Mouse (Mus musculus): Measurements from ENCODE around the gene Obsl1.
A peak's percentile ranks its signal among the peaks of the same experiment; 100 is the strongest.

The Obsl1 gene

DNA sequence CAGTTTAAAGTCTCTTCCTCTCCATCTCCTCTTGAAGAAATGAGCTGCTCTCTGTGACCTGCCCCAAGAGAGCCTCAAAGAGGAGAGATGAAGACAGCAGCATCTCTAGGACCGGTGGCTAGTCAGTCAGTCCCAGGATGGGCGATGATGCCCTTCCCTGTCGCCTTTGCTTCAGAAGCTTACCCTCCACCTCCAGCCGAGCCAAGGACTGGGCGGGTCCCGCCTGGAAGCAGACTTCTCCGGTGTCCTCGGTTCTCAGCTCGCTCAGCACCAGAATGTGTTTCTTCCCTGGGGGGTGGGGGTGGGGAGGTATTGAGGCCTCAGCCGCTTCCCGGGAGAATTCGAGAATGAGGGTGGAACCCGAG lies 19.2 kb downstream of the Obsl1 start:
- no peak for DNase-seq (ENCODE audit: low spot score)

DNA sequence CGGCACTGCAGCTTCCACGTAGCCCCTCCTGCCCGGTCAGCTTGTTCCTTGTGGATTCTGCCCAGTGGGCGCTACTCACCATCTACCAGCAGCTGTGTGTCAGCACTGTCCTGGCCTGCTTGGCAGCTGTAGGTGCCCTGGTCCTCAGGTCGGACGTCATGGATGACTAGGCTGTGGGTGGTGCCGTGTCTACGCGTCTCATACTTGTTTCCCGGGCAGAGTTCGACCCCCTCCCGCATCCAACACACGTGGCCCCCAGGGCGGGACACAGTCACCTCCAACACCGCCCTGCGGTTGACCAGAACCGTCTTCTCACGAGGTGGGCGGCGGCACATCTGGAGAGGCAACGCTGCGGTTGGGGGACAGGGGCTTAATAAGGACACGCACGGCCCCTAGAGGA lies 19.7 kb downstream of the Obsl1 start:
- DNase-seq (ENCODE audit: low spot score) = no peak

DNA sequence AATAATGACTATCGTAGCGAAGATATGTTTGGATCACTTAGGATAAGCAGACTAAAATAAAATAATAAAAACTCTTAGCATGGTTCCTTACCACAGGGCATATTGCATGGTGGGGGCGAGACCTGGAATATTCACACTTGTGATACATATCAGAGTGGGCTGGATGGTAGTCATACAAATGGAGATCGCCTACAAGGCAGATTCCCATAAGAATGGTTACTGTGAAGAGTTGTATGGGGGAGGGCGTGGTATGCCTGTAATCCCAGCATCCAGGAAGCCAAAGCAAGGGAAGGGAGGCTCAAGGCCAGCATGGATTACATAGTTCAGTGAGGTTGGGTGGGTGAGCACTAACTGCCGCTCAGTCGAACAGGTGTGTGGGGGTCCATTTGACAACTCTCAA lies 25.5 kb downstream of the Obsl1 start:
- no peak for DNase-seq (ENCODE audit: low spot score)

DNA sequence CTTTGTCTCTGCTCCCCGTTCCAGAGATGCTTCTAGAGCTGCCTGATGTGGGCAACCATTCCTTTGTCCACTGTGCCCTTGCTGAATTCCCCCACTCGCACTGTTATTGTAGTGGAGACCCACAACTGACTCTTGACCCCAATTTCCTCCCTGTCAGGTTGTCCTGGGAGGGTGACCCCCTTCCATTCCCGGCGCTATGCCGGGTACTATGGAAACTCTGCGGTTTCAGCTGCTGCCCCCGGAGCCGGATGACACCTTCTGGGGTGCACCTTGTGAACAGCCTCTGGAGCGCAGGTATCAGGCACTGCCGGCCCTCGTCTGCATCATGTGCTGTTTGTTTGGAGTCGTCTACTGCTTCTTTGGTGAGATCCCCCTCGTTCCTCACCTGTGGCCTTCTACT lies 26.2 kb downstream of the Obsl1 start:
- DNase-seq (ENCODE audit: low spot score) = no peak

DNA sequence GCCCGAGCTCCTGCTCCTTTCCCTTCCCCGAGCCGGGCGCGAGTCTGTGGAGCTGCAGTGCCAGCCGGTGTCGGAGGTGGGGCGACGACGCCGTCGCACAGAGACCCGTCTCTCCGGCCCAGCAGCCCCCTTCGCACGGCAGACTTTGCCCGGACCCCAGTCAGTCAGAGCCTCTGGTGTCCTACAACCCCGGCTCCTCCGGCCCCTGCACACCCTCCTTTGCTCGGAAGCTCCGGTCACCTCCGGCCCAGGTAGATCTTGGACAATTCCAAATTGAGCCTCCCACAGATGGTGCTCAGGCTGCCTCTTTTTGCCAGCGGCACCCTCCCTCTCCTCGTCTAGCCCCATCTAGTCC lies 26.6 kb downstream of the Obsl1 start:
- no peak for DNase-seq (ENCODE audit: low spot score)

DNA sequence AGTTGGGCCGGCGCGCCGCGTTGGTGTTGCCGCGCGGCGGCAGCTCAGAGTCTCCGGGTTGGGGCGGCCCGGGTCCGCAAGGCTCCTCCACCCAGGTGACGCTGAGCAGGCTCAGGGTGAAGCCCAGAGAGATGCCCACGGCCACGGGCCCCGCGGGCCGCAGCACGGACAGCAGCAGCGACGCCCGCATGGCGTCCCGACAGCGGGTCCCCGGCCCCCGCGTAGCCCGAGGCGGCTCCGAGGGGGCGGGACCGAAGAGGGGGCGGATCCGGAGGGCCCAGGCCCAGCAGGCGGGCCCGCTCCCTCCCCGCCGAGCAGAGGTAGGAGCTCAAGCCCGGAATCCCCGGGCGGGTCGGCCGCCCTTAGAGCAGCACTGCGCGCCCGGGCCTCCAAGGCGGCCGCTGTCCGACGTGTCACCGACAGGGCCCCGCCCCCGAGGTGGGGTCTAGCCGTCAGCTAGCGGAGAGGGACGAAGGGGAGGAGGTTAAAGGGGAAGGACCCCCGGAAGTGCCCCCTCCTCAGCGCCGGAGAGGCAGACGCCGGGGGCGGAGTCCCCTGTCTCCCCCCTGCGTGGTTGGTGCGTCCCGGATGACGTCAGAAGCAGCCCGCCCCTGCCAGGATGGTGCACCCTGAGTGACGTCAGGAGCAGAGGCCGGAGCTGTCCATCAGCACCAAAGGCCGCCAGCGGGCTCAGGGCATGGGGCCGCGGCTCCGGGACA lies 27.2 kb downstream of the Obsl1 start, which contains the start of the genes Chpf and Tmem198:
Chpf (minus strand) TSS at position 392 of the 719 bp plus-strand sequence.
Tmem198 (plus strand) TSS at position 617 of the 719 bp plus-strand sequence.
- peak; percentile 97 for DNase-seq (ENCODE audit: low spot score)

DNA sequence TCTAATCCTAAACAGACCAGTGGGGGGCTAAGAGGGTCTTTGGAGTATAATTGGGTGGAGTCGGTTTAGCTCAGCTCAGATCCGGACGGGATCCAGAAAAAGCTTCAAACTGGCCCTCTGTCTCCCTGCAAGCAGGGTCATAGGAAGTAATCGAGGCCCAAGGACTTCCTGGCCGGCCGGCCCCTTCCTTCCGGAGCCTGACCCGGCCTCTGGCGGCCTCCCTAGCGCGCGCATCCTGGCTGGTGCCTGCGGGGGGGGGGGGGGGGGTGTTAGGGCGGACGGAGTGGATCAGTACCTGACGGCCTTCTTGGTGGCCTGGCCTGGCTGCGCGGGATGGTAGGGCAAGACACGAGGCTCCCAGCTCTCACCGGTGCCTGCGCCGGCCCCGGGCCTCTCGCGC lies 27.8 kb downstream of the Obsl1 start:
- DNase-seq (ENCODE audit: low spot score) = no peak

DNA sequence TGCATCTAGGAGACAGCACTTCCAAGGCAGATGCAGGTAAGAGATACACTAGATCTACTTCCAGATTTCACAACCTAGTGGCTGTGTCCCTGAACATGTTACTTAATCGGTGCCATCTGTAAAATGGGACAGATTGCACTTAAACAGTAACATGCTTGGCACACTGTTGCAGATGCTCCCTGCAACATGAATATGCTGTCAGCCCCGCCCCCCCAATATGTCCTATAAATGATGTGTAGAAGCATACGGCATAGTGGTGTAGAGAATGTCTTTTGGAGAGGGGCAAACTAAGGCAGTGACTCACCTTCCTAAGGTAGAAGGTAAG lies 28.3 kb downstream of the Obsl1 start:
- no peak for DNase-seq (ENCODE audit: low spot score)

DNA sequence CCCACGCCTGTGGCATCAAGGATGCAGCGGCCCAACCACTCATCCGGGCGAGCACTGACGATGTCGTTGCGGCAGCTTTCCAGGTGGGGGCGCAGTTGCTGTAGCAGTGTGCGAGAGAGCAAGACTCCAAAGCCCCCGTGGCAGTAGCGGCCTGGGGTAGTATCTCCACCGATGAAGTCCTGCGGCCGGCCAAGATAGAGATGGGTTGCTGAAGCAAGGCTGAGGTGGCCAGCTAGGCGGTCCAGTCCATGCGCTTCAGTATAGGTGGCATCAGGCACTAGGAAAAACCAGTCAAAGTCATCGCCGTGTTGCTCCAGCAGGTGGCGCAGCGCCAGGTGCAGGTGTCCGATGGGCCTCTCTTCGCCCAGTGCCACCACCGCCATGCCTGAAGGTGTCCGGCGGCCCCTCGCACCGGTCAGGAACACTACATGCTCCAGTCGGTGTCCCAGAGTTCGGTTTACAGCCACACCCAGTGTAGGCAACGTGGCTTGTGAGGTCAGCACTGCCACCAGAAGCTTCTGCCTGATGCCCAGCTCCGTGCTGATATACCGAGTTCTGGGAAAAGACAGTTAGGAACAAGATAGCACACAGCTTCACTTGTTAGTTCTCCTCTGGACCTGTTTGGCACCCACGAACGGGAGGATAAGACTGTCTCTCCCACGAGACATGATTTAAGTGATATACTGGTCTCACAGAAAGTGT lies 28.8 kb downstream of the Obsl1 start:
- peak; percentile 76 for DNase-seq (ENCODE audit: low spot score)

DNA sequence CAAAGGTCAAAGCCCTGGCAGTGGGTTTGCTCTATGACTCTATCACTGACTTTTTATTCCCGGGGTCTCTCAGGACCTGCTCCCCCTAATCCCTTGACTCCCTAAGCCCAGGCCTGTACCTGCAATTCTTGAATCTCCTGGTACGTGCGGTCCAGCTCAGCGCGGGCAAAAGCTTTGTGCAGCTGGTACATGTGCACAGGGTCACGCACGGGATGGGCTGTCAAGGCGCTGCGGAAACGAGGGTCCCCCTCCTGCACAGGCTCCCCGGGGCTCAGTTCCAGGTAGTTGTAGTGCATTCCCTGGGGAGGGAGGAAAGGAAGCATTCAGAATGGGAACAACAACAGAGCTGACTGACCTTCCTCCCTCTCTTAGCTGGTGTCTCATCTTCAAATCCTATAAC lies 29.8 kb downstream of the Obsl1 start:
- no peak for DNase-seq (ENCODE audit: low spot score)

DNA sequence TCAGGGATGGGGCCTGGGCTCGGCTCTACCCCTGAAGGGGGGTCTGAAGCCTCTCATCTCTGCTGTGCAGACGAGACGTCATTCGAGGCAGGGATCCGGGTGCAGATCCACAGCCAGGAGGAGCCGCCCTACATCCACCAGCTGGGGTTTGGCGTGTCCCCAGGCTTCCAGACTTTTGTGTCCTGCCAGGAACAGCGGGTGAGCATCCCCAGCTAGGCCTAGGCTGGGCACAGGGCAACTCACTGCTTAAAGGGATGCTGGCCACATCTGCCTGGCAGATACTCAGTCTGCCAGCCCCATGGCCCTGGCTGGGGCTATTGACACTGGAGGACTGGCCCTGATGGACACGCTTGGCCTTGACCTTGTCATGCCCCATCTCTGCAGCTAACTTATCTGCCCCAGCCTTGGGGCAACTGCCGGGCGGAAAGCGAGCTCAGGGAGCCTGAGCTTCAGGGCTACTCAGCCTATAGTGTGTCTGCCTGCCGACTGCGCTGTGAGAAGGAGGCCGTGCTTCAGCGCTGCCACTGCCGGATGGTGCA lies 36.9 kb downstream of the Obsl1 start:
- no peak for DNase-seq (ENCODE audit: low spot score)

DNA sequence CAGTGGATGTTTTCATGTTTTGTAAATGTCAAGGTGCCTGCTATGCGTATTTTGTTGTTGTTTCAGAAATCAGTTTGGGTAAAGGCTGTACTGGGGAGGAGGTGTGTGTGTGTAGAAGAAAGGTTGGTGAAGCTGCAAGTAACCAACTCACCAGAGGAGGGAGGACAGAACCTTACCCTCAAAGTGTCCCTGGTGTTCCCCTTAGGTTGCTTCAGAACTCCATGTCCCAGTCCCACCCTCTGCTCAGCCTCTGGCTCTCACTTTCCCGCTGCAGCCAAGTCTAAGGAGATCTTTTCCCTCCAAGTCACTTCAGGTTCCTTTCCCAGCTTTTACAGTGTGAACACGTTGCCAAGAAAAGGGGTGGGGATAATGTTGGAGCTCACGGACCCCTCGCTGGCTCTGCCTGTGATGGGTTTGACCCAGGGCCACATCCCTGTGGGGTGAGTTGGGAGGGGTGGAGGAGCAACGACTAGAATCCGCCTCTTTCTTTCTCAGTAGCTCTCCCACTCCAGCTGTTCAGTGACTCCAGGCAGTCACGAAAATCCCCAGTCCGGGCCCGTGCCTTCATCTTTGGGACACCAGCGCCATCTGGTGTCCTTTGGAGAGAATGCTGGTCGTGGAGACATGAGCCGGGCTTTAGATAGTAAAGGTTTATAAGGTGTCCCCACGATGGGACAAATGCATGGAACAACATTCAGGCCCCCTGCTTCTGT lies 38.9 kb downstream of the Obsl1 start:
- DNase-seq (ENCODE audit: low spot score) = peak; percentile 79

DNA sequence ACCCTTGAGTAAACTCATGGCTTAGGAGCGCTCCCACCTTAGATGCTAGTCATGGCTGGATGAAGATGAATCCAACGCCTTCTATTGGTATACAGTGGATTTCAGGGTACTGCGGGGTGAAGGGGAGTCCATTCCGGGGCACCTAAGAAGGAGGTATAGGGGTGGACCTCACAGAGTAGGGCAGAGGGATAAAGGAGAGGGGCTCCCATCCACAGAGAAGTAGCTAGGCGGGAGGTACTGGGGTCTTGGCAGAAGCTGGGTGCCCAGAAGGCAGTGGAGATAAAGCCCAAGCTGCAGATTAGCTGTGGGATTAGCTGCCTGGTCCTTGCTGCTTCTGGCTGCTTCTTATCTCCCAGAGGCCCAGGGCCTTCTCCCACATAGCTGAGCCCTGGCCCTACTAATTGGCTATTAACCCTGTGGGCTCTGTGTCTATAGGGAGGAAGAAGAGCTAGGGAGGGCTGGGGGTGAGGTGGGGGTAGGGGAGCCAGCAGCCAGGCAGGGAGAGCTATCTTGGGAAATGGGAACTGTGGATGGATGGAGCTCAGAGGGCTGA lies 42.5 kb downstream of the Obsl1 start:
- DNase-seq (ENCODE audit: low spot score) = no peak

DNA sequence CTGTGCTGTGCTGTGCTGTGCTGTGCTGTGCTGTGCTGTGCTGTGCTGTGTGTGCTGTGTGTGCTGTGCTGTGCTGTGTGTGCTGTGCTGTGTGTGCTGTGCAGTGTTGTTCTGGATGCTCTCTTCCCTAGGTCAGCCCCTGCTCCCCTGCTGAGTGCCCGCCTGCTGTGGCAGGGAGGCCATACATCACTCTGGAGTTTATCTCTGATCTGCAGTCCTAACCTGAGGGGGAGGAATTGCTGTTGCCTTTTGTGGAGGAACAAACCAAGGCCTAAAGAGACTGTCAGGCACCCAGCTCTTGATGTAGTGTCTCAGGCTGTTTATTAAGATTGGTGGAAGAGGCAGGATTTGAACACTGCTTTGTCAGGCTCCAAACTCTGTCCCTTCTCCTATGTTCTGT lies 43.6 kb downstream of the Obsl1 start:
- DNase-seq (ENCODE audit: low spot score) = no peak

DNA sequence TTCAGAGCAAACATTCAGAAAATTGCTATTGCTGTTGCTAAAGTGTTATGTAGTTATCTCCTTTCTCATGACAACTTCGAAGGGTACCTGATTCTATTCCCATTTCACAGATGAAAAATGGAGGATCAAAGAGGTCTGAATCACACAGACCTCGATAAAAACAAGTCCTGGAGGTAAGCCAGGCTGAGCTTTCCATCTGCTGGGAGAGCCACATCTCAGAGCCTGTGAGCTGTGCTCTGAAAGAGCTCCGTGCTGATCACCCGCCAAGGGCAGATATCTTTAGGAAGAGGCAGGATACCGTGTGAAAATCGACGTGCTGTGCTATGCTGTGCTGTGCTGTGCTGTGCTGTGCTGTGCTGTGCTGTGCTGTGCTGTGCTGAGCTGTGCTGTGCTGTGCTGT lies 46.0 kb downstream of the Obsl1 start:
- no peak for DNase-seq (ENCODE audit: low spot score)

DNA sequence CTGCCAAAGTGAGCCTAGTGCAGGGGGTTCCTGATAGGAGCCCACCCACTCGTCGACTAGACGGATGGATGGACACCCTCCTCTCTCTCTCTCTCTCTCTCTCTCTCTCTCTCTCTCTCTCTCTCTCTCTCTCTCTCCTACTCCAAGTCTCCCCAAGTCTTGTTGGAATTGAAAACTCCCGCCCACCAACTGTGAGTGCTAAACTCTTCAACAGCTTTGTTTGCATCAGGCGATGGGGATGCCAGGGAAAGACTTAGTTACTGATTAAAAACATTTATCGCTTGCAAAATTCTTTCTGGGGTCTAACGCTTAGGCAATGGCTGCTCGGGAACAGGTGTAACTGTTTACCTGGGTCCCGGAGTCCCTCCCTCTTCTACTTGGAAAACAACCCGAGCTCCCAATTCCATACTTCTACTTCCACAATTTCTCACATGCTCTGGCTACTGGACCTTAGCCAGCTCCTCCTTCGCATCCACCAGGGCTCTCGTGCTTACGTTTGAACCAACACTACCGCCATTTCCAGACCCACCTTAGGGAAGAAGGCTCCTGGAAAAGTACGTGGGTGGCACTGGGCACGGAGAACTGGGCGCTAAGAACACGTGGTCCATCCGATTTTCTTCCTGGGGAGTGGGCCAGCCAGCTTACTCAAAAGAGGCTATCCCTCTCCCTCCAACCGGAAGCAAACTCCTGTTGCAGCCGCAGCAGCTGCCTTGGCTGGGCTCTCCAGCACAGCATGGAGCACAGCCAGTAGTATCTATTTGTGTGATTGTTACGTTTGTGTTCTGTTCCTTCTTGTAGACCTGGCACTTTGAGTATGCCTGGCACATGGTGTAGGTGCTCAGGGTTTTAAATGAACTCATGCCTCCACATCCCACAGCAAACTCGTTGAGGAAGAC lies 47.2 kb downstream of the Obsl1 start:
- no peak for DNase-seq (ENCODE audit: low spot score)

DNA sequence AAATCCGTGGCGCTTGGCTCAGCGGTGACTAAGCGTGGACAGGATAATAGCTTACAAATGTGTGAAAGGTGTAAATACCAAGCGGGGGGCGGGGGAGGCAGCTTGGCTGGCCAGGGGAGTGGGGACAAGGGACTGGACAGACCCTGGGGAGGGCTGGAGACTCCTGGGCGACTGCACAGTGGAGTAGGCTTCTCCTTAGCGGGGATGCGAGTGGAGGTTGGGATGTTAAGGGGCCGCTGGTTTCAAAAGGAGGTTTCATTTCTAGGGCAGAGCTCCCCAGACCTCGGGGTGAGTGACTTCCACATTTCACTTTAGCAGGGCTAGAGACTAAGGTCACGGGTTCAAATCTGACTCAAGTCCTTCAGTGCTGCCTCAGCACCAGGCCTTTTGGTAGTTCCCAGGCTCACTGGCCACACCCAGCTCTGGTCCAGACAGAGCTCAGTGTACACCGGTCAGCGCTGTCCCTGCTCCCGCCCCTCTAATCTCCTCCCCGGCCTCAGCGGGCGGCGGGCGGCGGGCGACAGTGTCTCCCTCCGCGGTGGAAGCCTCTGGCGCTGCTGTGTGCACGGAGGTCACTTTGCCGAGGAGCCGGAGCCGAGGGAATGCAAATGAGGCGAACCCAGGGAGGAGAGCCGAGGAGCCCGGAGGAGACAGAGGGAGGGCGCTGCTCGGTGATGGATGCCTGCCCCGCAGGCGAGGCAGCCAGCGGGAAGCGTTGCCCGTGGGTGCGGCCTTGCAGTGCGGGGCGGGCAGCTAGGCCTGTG lies 48.0 kb downstream of the Obsl1 start:
- DNase-seq (ENCODE audit: low spot score) = no peak

DNA sequence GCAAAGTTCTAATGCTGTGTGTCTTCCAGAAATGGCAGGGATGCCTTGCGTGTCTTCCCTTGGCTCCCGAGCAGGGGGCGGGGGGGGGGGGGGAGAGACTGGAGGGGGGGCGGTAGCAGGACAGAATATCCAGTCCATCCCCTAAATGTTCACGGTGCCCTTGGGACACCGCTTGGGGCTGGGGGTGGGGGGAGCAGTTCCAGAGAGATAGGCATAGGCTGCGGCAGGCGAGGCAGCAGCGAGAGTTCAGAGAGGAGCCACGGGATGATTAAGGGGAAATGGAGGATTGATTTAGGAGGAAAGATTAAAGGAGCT lies 48.6 kb downstream of the Obsl1 start:
- DNase-seq (ENCODE audit: low spot score) = no peak

DNA sequence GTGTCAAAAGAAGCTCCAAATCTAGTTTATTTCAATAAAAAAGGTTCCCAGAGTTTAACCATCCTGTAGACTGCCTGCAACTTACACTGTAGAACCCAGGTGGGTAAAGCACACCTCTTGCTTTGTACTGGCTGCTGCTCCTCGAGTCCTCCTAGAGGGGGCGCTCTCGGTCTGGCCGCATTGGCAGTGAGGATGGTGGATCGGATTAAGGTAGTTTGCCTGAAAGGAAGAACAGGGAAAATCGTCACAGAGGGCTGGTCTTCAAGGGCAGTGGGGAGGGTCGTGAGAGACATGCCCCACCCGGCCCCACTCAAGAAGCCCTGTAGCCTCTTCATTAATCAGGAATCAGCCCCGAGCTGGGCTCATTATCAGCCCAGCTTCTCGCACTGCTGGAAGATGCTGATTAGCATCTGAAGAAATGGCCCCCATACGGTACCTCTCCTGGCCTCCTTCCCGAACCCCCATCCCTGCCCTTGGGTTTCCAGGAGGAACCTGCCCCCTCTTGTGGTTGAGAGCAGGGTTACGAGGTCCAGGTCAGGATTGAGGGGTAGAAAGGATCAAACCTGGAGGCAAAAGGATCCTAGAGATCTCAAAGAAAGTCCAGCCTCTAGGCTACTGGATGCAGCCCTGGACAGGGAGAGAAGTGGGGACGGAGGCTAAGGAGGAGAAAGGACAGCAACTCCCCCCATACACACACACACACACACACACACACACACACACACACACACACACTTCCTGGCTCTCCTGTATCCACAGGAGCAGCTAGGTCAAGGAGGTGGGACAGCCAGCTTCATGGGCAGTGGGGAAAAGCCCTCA lies 49.3 kb downstream of the Obsl1 start:
- DNase-seq (ENCODE audit: low spot score) = no peak

DNA sequence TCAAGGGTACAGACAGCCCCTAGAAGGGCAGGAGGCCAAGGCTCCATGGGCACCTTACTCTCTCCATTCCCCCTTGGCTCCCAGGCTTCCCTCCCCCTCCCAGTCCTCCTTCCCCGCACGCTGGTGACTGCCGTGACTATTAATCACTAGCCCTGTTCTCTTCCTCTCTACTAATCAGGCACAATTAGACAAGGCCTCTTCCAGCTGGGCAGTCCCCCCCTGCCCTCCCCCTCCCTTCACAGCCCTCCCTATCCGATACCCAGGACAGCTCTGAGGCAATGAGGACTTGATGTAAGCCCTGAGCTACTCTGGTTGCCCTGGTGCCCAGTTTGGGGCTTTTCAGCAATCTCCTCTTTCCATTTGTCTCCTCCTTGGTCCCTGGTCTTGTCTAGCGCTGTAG lies 50.3 kb downstream of the Obsl1 start:
- no peak for DNase-seq (ENCODE audit: low spot score)

Measured in ovary, postnatal 14 days (tissue).